Mouse (Mus musculus) neural tube, embryonic 13.5 days (tissue): Measurements from ENCODE around the gene Gm20431. TPM values are rescaled to one million over a fixed set of nuclear protein-coding genes. Genes with fewer than 3 reads are reported as not detected.

Experiments
- ATAC-seq: fragments of 200-750 bp; cut with Nextera tagmentation; 2 replicates; pipeline ENCODE4 v1.8.0; 2017; ENCODE audit warnings: low read depth, mild to moderate bottlenecking, moderate TSS enrichment, moderate library complexity
- H3K27ac ChIP-seq: fragments of 300-500 bp; sonication (generic); replicated peaks from 2 replicates; pipeline ENCODE4 v1.5.1; 2015; ENCODE audit warnings: moderate library complexity, mild to moderate bottlenecking, inconsistent platforms
- H3K27me3 ChIP-seq: fragments of 300-500 bp; sonication (generic); 2 replicates; pipeline ENCODE4 v1.6.1; 2015; ENCODE audit warnings: mild to moderate bottlenecking, inconsistent platforms
- H3K36me3 ChIP-seq: fragments of 300-500 bp; sonication (generic); 2 replicates; pipeline ENCODE4 v1.6.1; 2015; ENCODE audit warnings: mild to moderate bottlenecking, inconsistent platforms
- H3K4me1 ChIP-seq: fragments of 300-500 bp; sonication (generic); replicated peaks from 2 replicates; pipeline ENCODE4 v1.6.1; 2015; ENCODE audit warnings: inconsistent platforms
- H3K4me2 ChIP-seq: fragments of 300-500 bp; sonication (generic); 2 replicates; pipeline ENCODE4 v1.6.1; 2015; ENCODE audit warnings: inconsistent platforms, mild to moderate bottlenecking, moderate library complexity
- H3K4me3 ChIP-seq: fragments of 300-500 bp; sonication (generic); 2 replicates; pipeline ENCODE4 v1.5.1; 2015; ENCODE audit warnings: mild to moderate bottlenecking, inconsistent platforms
- H3K9ac ChIP-seq: fragments of 300-500 bp; sonication (generic); 2 replicates; pipeline ENCODE4 v1.6.1; 2015; ENCODE audit warnings: moderate library complexity, mild to moderate bottlenecking, inconsistent platforms
- H3K9me3 ChIP-seq: fragments of 300-500 bp; sonication (generic); 2 replicates; pipeline ENCODE4 v1.6.1; 2016; ENCODE audit warnings: inconsistent platforms
- WGBS: fragments of 180-500 bp; shearing (Covaris S2); methylation state at CpG from one replicate; pipeline ENCODE4 v1.1.7; 2015; 5-methylcytosine and 5-hydroxymethylcytosine counted together
- microRNA-seq: library from miRNA; unstranded; fragments of <30 nt; microRNA quantifications from one replicate; pipeline ENCODE4, GENCODE M21; 2016
- polyA plus RNA-seq: library from polyadenylated mRNA; unstranded; fragments of >200 nt; fragmentation: Nextera tagmentation; extraction: Ambion mirVana; gene quantifications from 2 replicates; pipeline ENCODE4 v1.2.1, GENCODE M21; 2015

Gene Gm20431
- polyA plus RNA-seq, 1 experiment from 2014 or later = 9.3 TPM

DNA sequence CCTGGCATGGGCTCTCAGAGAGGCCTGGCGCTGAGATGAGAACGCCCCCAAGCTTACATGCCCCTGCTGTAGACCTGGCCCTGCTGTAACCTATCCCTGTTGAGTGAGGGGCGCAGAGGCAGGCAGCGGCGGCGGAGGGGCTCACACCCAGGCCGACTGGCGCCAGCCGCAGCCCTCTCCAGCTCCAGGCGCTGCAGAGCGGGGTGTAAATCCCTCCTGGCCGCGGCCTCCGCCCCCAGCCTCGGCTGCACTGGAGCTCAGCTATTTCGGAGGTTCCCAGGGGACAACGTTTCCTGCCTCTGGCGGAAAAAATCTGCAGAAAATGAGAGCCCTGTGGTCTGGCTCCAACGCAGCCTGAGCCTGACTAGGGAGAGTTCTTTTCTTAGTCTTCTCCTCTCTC, 95.6 kb downstream of the Gm20431 start:
- 19% methylated on average over 19 of the region's 19 CpGs for WGBS
- Histone ChIP-seq H3K27ac (peak overlapping the region; percentile 46; the same call in 1 of the 2 replicates), H3K27me3 (0 out of 2 replicates have a peak, but pooled peaks cover under 1% of the 10 kb centered on the region), H3K9me3 (no peaks in the 10 kb centered on the region), H3K9ac (peak overlapping the region; percentile 46; the same call in 1 of the 2 replicates), H3K4me3 (no peak overlapping the region), H3K4me1 (peaks cover 33% of the 10 kb centered on the region), H3K4me2 (peak overlapping the region; percentile 37), H3K36me3 (no peaks in the 10 kb centered on the region)
- 0 out of 2 replicates have a peak, but pooled peaks have one; percentile 25 for ATAC-seq

DNA sequence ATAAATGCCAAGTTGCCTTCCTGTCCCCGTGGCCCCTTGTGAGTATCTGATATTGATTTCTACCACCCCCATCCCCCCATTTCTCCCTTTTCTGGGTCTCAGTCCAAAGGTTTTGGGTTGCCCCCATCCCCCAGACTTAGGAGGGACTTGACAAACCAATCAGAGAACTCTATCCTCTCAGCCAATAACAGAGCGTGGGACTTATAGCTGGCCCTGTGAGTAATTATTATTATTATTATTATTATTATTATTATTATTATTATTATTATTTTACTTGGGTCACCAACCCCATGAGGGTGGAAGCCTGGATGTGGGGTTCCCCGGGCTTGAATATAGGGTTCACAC, 96.0 kb downstream of the Gm20431 start:
- H3K36me3 ChIP-seq = no peaks in the 10 kb centered on the region
- peaks cover 4% of the 10 kb centered on the region for H3K27me3 ChIP-seq
- peak overlapping the region; percentile 37; the same call in 1 of the 2 replicates for H3K4me2 ChIP-seq
- no peaks in the 10 kb centered on the region for H3K9me3 ChIP-seq
- peak overlapping the region; percentile 46; the same call in 1 of the 2 replicates for H3K27ac ChIP-seq
- ATAC-seq = no peak
- WGBS = 86% methylated on average over 3 of the region's 3 CpGs
- no peak overlapping the region for H3K4me3 ChIP-seq
- peaks cover 37% of the 10 kb centered on the region for H3K4me1 ChIP-seq
- H3K9ac ChIP-seq = peak overlapping the region; percentile 46; the same call in 1 of the 2 replicates

DNA sequence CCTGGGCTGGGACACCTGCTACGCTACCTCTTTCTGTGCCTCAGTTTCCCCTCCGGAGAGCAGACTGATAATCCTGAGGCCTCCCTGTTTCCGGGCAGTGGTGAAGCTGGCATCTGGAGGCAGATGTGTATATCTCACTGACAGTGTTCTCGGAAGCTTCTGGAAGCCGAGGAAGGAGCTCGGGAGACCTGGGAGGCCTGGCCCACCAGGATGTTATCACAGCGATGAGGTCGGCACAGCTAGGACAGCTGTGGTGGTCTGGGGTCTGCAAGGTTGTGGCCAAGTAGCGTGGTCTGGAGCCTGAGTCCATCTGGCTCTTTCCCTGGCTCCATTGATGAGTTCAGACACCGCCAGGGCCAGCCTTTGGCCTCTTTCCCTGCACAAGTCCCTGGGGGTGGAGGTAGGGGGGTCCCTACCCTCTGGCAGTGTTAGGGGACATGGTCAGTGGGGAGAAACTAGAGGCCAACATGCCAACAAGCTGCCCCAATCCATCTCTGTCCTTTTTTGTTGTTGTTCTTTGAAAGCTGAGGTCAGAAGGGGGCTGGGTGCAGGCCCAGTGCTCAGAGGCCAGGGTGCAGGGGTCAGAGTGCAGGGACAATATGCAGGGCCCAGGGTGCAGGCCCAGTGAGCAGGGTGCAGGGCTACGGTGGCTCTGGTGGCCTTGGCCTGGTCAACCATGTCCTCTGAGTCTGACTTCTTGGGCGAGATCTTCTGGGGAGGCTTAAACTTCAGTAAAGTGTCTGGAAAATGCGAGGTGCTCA, 96.6 kb downstream of the Gm20431 start:
- Histone ChIP-seq H3K27ac (no peak overlapping the region), H3K4me1 (peaks cover 42% of the 10 kb centered on the region), H3K36me3 (no peaks in the 10 kb centered on the region), H3K27me3 (peaks cover 10% of the 10 kb centered on the region), H3K4me2 (no peak overlapping the region), H3K9me3 (no peaks in the 10 kb centered on the region), H3K4me3 (no peak overlapping the region), H3K9ac (no peak overlapping the region)
- 81% methylated on average over 13 of the region's 13 CpGs for WGBS
- ATAC-seq = no peak

DNA sequence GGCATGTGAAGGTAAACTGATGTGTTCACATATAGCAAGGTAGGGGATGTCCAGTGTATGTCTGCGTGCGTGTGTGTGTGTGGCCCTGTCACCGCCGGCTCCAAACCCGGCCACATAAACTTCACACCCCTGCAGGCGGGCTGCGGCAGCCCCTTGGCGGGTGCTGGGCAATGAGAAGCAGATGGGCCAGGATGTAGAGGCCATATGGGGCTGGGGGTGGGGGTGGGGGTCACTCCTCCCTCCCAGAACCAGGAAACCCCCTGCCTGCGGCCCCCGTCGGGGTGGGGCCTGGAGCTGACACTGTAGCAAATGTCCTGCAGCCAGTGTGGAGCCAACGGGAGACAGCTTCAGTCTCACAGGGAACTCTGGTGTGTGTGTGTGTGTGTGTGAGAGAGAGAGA, 97.6 kb downstream of the Gm20431 start:
- Histone ChIP-seq H3K9ac (no peak overlapping the region), H3K4me1 (peaks cover 48% of the 10 kb centered on the region), H3K4me3 (no peak overlapping the region), H3K9me3 (no peaks in the 10 kb centered on the region), H3K27me3 (peaks cover 11% of the 10 kb centered on the region), H3K4me2 (no peak overlapping the region), H3K36me3 (no peaks in the 10 kb centered on the region), H3K27ac (0 out of 2 replicates have a peak overlapping the region, but pooled peaks have one; percentile 9)
- WGBS = 27% methylated on average over 12 of the region's 12 CpGs
- no peak for ATAC-seq

DNA sequence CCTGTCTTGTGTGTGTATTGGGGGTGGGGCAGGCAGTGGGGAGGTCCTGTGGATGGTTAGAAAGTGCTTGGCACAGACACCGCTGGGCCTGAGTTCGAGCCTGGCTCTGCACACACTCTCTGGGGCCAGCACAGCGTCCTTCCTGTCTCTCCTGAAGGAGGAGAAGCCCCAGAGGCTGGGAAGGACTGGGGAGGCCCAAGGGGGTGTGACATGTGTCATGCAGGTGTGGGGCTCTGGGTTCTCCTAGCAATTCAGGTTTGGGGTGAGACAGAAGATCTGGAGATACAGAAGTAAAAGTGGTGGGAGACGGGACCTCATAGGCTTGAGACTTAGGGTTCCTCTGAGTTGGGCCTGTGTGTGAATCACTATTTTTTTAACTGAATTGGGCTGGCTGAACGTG, 98.3 kb downstream of the Gm20431 start:
- H3K9me3 ChIP-seq = no peaks in the 10 kb centered on the region
- 75% methylated on average over 5 of the region's 5 CpGs for WGBS
- H3K4me1 ChIP-seq = peaks cover 48% of the 10 kb centered on the region
- H3K36me3 ChIP-seq = no peaks in the 10 kb centered on the region
- H3K9ac ChIP-seq = no peak overlapping the region
- H3K4me3 ChIP-seq = no peak overlapping the region
- peaks cover 11% of the 10 kb centered on the region for H3K27me3 ChIP-seq
- no peak overlapping the region for H3K27ac ChIP-seq
- no peak for ATAC-seq
- H3K4me2 ChIP-seq = no peak overlapping the region

DNA sequence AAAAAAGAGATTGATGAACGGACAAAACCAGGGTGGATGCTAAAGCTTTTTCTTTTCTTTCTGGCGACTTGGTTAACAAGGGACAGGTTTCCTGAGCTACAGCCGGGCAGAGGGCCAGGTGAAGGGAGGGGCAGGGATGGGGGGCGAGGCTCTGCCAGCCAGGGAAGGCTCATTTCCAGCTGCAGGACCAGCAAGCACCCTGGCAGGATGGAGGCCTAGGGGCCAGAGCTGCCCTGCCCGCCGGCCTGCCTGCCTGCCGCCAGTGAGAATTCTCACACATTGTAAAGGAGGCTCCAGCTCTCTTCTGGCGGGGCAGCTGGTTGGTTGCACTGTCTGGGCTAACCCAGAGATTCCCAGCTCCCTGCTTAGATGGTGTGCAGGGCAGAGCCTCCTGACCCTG, 99.2 kb downstream of the Gm20431 start:
- WGBS = 39% methylated on average over 8 of the region's 8 CpGs
- Histone ChIP-seq H3K36me3 (no peaks in the 10 kb centered on the region), H3K4me3 (no peak overlapping the region), H3K27me3 (peaks cover 11% of the 10 kb centered on the region), H3K27ac (peak overlapping the region; percentile 13; the same call in 1 of the 2 replicates), H3K4me2 (no peak overlapping the region), H3K9me3 (no peaks in the 10 kb centered on the region), H3K4me1 (peaks cover 48% of the 10 kb centered on the region), H3K9ac (no peak overlapping the region)
- no peak for ATAC-seq

DNA sequence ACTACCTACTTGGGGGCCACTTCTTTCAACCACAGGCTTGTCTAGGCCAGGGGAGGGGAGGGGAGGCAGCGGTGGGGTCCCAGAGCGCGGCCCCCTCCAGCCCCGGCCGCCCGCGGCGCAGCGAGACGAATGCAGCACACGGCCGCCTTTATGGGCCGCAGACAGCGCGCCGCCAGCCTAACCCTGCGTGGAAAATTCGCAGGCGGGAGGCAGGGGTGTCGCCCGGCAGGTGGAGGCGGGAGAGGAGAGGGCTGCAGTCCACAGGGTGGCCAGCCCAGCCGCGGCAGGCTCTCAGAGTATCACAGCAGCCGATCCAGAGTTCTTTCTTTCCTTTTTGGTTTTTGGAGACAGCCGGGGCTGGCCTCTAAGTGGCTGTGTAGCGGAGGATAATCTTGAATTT, 101.9 kb downstream of the Gm20431 start:
- H3K27ac ChIP-seq = no peak overlapping the region
- H3K9me3 ChIP-seq = no peaks in the 10 kb centered on the region
- H3K9ac ChIP-seq = peak overlapping the region; percentile 58
- H3K27me3 ChIP-seq = peaks cover 11% of the 10 kb centered on the region
- H3K36me3 ChIP-seq = no peaks in the 10 kb centered on the region
- H3K4me1 ChIP-seq = peaks cover 34% of the 10 kb centered on the region
- peak overlapping the region; percentile 17; the same call in 1 of the 2 replicates for H3K4me3 ChIP-seq
- H3K4me2 ChIP-seq = peak overlapping the region; percentile 53
- peak; percentile 57 for ATAC-seq
- WGBS = 7% methylated on average over 27 of the region's 27 CpGs

Small RNA genes lying within 50 kb of the gene (microRNA-seq; reads per million reads assigned to microRNA genes)
- not detected for gene Gm22355

Other genes with a start within 250 kb of the Gm20431 start
- 19.5 and 22.1 TPM in 2 replicates for gene Slc9a8, start 239.8 kb downstream of the Gm20431 start, polyA plus RNA-seq
- 128 TPM in 2 replicates for gene Rnf114, start 168.9 kb downstream of the Gm20431 start, polyA plus RNA-seq
- gene Spata2, start 168.6 kb downstream of the Gm20431 start, polyA plus RNA-seq = 24.1 and 26.9 TPM in 2 replicates
- gene Snai1, start 123.3 kb downstream of the Gm20431 start, polyA plus RNA-seq = 9.8 and 13.0 TPM in 2 replicates
- gene Ube2v1, start 29.4 kb downstream of the Gm20431 start, polyA plus RNA-seq = 326 and 340 TPM in 2 replicates
- gene Cebpb, start 27.4 kb upstream of the Gm20431 start, polyA plus RNA-seq = 2.2 and 2.3 TPM in 2 replicates
- gene Tmem189, start 28.3 kb upstream of the Gm20431 start, polyA plus RNA-seq = 40.1 and 41.9 TPM in 2 replicates